Mouse (Mus musculus) cerebral cortex, adult 2 months (tissue): Measurements from ENCODE around the gene Kif3b.

ENCODE experiments used
- WGBS: fragments of 180-500 bp; shearing (Covaris S2); methylation state at CpG from one replicate; pipeline ENCODE4 v1.1.7; 2018; 5-methylcytosine and 5-hydroxymethylcytosine counted together

Kif3b gene

DNA sequence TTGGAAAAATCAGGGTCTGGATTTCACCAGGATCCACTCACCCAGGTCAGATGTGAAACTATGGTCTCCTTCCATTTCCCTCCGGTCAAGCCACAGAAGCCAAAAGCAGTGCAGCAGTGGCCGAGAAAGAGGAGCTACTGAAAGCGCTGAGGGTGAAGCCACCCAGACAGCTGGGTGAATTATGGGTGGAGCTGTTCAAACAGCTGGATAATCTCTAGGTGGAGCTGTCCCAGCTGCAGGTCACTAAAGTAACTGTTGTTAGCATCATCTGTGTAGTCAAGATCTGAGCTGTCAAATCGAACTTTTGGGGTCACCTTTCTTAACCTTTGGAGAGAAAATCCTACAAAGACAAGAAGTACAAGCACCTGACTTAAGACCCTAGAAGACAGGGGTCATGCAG, 7.2 kb downstream of the Kif3b start:
- whole genome bisulfite sequencing = 77% methylated on average over 4 of the region's 4 CpGs

- WGBS = 37% methylated on average over 4 of the region's 4 CpGs
Measured at GRCm38 (mm10) chr2:153298863-153299262, 7.7 kb downstream of the Kif3b start.

GRCm38 (mm10) chr2:153301123-153301522, 9.9 kb downstream of the Kif3b start:
- 64% methylated on average over 5 of the region's 5 CpGs for WGBS

DNA sequence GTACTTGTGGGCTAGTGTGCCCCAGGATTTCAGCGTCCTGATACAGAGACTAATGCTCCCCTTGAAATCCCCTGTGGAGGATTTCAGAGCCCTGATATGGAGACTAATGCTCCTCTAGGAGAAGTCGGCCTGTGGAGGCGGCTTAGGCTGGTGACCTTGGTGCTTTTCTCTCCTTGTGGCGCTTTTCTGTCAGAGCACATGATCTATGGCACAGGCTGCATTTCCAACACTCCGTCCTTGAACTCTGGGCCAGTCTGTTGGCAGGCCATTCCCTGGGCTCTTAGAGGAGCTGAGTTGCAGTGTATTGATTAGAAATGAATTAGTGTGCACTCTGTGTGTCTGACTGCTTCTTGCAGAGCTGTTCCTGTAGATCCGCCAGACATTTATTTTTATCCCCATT, 14.0 kb downstream of the Kif3b start:
- 73% methylated on average over 6 of the region's 6 CpGs for WGBS

DNA sequence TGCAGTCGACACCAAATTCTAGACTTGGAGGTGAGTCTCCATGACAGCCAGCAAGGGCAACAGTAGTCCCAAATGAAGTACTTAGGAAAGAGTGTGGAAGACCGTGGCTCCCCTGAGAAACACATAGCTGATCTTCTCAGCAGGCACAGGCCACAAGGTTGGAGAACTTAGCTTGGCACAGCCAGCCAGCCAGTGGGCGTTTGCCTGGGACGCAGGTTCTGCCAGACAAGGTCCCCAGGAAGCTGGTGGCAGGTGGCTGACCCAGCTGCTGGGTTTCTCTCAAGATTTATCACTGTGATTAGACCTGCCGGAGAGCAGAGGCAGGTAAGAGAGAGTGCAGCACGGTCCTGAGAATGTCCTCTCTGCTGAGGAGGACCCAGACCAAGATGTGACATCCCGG, 17.4 kb downstream of the Kif3b start:
- WGBS = 65% methylated on average over 7 of the region's 7 CpGs

DNA sequence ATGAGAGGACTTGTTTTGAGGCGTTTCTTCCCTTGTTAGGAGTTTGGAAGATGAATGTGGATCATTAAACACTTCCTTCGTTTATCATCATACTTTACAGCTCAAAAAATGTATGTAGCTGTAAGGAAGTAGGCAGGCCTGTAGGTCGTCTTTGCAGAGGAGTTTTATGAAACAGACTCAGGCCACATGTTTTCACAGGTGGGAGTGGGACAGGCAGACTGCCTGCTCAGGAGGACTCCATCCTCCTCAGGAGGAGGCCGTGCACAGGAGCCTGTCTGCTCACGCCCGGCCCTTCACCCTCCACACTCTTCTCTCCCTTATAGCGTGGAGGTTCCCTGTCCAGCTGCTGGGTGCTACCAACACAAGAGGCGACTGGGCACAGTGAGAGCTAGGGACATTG, 17.9 kb downstream of the Kif3b start:
- 44% methylated on average over 8 of the region's 8 CpGs for WGBS

DNA sequence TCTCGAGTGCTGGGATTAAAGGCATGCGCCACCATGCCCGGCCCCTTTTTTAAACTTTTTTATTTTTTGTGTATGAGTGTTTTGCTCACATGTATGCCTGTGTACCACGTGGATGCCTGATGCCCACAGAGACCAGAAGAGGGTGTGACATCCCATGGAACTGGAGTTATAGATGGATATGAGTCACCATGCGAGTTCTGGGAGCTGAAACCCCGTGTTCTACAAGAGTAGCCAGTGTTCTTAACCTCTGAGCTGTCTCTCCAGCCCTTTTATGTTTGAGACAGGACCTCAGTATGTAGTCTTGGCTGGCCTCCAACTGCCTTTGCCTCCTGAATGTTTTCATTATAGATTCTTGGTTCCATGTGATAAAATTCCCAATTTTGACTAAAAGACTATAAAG, 19.0 kb downstream of the Kif3b start:
- WGBS = 68% methylated on average over 6 of the region's 6 CpGs

DNA sequence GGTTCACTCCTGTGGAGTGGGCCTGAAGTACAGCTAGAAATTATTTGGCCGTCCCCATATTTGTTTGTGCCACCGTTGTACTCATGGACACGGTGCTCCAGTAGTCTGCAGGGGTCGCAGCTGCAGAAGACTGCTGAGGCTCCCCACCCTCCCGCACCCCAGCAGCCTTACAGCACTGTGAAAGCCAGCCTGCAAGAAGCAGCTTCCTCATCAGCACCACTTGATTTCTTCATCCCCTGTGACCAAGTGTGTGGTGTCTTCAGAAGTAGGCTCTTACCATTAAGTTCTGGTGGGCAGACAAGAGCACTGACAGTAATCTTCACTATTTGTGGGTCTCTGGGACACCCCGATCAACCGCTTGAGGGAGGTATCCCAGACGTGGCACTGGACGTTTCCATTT, 21.7 kb downstream of the Kif3b start:
- 84% methylated on average over 9 of the region's 9 CpGs for WGBS

DNA sequence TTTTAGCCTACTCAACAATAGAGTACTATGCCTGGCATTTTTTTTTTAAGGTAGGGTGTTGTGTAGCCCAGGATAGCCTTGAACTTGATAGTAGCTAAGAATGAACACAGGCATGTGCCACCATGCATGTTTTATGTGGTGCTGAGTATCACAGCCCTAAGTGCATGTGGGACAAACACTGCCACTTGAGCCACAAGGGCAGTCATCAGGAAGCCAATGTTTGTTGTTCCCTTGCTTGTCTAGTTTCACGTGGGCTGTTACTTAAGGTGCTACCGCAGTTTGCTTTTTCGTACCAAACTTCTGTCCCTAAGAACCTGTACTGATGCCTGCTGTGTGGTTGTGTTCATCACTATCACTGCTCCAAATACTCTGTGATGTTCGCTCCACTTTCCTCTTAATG, 27.2 kb downstream of the Kif3b start:
- 87% methylated on average over 4 of the region's 4 CpGs for WGBS

DNA sequence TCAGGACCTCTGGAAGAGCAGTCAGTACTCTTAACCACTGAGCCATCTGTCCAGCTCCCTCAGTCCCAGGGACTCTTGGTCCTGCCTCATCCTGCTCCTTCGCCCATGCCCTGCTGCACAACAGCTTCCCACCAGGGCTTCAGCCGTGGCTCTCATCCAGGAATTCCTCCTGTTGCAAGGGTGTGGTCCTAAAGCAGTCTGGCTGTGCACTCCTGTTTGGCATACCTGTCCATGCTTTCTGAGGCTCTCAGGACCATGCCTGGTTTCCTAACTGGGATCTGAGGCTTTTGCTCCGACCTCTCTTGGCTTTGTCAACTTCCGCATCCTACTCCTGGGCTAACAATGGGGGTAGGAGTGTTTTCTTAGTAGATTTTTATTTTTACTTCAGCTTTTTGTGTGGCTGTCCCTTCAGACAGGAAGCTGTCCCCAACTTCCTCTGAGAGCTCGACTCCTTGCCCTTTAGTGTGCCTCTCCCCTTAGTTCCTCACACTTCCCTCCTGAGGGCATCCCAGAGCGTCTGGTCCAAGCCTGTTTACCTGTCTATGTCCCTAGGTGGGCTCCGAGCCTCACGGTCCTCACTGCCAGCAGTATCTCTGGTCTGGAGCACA, 27.9 kb downstream of the Kif3b start:
- 74% methylated on average over 8 of the region's 8 CpGs for WGBS

- 58% methylated on average over 9 of the region's 9 CpGs for WGBS
Measured at GRCm38 (mm10) chr2:153325706-153326376, 34.6 kb downstream of the Kif3b start.

DNA sequence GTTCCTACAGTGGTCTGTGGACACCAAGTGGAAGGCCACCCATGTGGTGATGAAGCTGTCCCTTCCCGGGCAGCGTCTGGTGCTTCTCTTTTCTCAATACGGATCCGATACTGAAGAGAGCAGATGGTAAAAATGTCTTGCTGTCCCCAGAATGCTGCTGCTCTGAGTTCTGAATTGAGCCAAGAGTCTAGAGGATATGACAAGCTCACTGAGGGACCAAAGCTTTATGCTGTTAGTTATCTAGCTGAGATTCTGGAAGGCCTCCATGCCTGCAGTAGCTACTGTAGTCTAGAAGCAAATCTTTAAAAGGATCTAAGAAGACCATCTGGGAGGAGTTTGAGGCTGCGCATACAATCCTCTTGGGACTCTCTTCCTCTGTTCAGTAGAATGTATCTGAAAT, 41.1 kb downstream of the Kif3b start:
- WGBS = 59% methylated on average over 5 of the region's 5 CpGs

DNA sequence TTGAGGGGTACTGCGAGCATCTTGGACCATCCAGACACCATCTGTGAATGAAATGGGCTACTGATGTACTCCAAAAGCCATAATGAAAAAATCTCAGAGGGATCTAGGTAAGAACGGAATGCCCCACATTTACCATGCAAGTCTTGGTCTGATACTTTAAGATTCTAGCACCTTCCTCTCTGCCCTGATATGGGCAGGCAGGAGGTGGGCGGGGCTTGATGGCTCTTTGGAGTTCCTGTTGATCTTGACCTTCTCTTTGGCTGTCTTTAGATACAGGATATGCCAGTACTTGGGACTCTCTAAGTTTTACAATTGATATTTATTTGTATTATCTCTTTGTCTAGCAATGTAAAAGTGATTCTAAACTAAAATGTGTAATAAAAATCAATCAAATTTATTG, 41.8 kb downstream of the Kif3b start:
- WGBS = 83% methylated on average over 3 of the region's 3 CpGs

- 86% methylated on average over 6 of the region's 6 CpGs for WGBS
Measured at GRCm38 (mm10) chr2:153333822-153334232, 42.6 kb downstream of the Kif3b start.

DNA sequence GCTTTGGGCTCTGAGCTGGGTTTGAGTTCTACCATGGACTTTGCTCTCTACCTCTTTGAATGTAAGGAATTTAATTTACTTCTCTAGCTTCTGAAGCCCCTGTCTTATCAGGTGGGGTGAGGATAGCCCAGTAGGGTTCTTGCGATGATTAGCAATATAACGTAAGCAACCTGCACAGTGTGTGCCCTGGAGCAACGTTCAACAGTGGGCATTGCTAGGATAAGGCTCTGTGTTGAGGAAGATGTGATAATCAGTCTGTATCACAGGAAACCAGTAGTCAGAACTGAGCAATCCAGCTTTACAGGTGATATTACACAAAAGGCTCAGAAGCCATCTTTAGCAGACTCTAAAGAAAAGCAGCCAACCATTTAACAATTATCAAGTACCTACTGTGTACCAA, 43.1 kb downstream of the Kif3b start:
- 83% methylated on average over 3 of the region's 3 CpGs for WGBS

- WGBS = 84% methylated on average over 2 of the region's 2 CpGs
Measured at GRCm38 (mm10) chr2:153336117-153336516, 44.9 kb downstream of the Kif3b start.

GRCm38 (mm10) chr2:153338361-153339350, 47.4 kb downstream of the Kif3b start:
- 77% methylated on average over 9 of the region's 9 CpGs for WGBS

GRCm38 (mm10) chr2:153342166-153342565, 51.0 kb downstream of the Kif3b start:
- 85% methylated on average over 6 of the region's 6 CpGs for WGBS

GRCm38 (mm10) chr2:153342602-153343001, 51.4 kb downstream of the Kif3b start:
- WGBS = 66% methylated on average over 3 of the region's 3 CpGs

DNA sequence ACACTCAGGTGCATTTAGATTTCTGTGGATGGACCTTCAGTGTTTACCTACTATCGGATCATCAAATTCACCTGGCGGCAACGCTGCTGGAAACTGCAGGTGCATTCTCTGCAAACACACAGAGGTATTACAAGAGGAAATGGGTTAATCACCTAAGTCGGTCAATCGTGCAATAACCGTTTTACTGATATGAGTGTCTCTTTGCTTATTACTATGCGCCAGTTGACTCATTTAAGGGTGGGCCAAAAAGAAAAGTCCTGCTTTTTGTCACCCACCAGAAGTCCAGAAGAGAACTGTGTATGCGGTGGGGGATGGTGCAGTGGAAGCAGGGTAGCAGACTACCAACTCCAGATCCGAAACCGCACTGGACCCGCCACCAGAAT, 53.8 kb downstream of the Kif3b start:
- 3% methylated on average over 11 of the region's 11 CpGs for WGBS

- under 1% methylated on average over 78 of the region's 79 CpGs for WGBS
Measured at GRCm38 (mm10) chr2:153345454-153346220, 54.4 kb downstream of the Kif3b start, which contains the start of gene Asxl1. TSS of gene Asxl1 (plus strand) at chr2:153345829.
